In genomic region chr5:138279585-138280424, GRCm38 (mm10) we compare ENCODE assay signal across 8 mouse cellular contexts. TPM values are rescaled to one million over a fixed set of nuclear protein-coding genes. Genes with fewer than 3 reads are reported as not detected.
A peak's percentile ranks its signal among the peaks of the same experiment; 100 is the strongest.
DNase-seq lines count a peak whose midpoint lies in the region; ATAC-seq lines count a peak whose summit lies in the region.

TSS of gene Gm43720 (minus strand) at chr5:138279958.
TSS of gene Gpc2 (minus strand) at chr5:138280005.
TSS of gene Stag3 (plus strand) at chr5:138280240.

- H3K4me1 ChIP-seq in embryonic facial prominence, embryonic 10.5 days = peaks cover 49% of the 10 kb centered on the region
- peaks cover 27% of the 10 kb centered on the region for H3K4me1 ChIP-seq in intestine, embryonic 14.5 days (replicated peaks; ENCODE audit: control insufficient read depth, insufficient read depth, low read length)
- peaks cover 44% of the 10 kb centered on the region for H3K4me1 ChIP-seq in midbrain, embryonic 10.5 days

- ATAC-seq in intestine, embryonic 14.5 days (replicated peaks; ENCODE audit: low FRiP score, low TSS enrichment, low read depth) = peak; percentile 99

- peaks cover 39% of the 10 kb centered on the region for H3K36me3 ChIP-seq in embryonic facial prominence, embryonic 10.5 days (replicated peaks)
- H3K36me3 ChIP-seq in intestine, embryonic 14.5 days (ENCODE audit: control insufficient read depth, insufficient read depth, low read length) = peaks cover 12% of the 10 kb centered on the region
- peaks cover 39% of the 10 kb centered on the region for H3K36me3 ChIP-seq in midbrain, embryonic 10.5 days

- peaks cover 9% of the 10 kb centered on the region for H3K9me3 ChIP-seq in embryonic facial prominence, embryonic 10.5 days
- peaks cover 8% of the 10 kb centered on the region; the same call in 1 of the 2 replicates for H3K9me3 ChIP-seq in intestine, embryonic 14.5 days (ENCODE audit: control insufficient read depth, low read length)
- peaks cover 8% of the 10 kb centered on the region; the same call in 1 of the 2 replicates for H3K9me3 ChIP-seq in midbrain, embryonic 10.5 days (replicated peaks)

- peak within 1 kb of the TSS; percentile 80 for H3K4me2 ChIP-seq in intestine, embryonic 14.5 days (ENCODE audit: low read length)

- peak within 1 kb of the TSS; percentile 77 for H3K9ac ChIP-seq in intestine, embryonic 14.5 days (ENCODE audit: low read length)

- H3K27me3 ChIP-seq in embryonic facial prominence, embryonic 10.5 days (replicated peaks; ENCODE audit: low read depth, poor library complexity, severe bottlenecking) = peaks cover 18% of the 10 kb centered on the region
- H3K27me3 ChIP-seq in intestine, embryonic 14.5 days (replicated peaks; ENCODE audit: control insufficient read depth, insufficient read depth, low read length) = no peaks in the 10 kb centered on the region
- peaks cover 26% of the 10 kb centered on the region for H3K27me3 ChIP-seq in midbrain, embryonic 10.5 days (ENCODE audit: low read depth, poor library complexity, severe bottlenecking)

- peak; percentile 52 to 59 for DNase-seq in adrenal gland, postnatal 4 days (ENCODE audit: low spot score in 2 of 2)
- DNase-seq in embryonic facial prominence, embryonic 10.5 days (ENCODE audit: low spot score) = peak; percentile 100
- peak; percentile 65 to 86 for DNase-seq in gastrocnemius, postnatal 4 days (ENCODE audit: low spot score in 2 of 2)
- peak; percentile 97 for DNase-seq in intestine, embryonic 14.5 days (ENCODE audit: low spot score)
- peak; percentile 97 for DNase-seq in left cerebral cortex, postnatal 4 days
- DNase-seq in midbrain, embryonic 10.5 days (ENCODE audit: low spot score) = peak; percentile 99
- peak; percentile 77 for DNase-seq in right cerebral cortex, postnatal 25 days
- DNase-seq in urinary bladder, postnatal 4 days (ENCODE audit: low spot score in 2 of 2) = peak; percentile 88 to 90

- peak within 1 kb of the TSS; percentile 86 for H3K4me3 ChIP-seq in embryonic facial prominence, embryonic 10.5 days
- peak within 1 kb of the TSS; percentile 76 for H3K4me3 ChIP-seq in intestine, embryonic 14.5 days (ENCODE audit: low read depth, low read length)
- H3K4me3 ChIP-seq in midbrain, embryonic 10.5 days = peak within 1 kb of the TSS; percentile 66

- WGBS in embryonic facial prominence, embryonic 10.5 days = under 1% methylated on average over 56 of the region's 56 CpGs
- under 1% methylated on average over 56 of the region's 56 CpGs for WGBS in intestine, embryonic 14.5 days
- WGBS in midbrain, embryonic 10.5 days = under 1% methylated on average over 56 of the region's 56 CpGs

- H3K27ac ChIP-seq in embryonic facial prominence, embryonic 10.5 days (replicated peaks) = peak within 1 kb of the TSS; percentile 94
- no peak within 1 kb of the TSS for H3K27ac ChIP-seq in intestine, embryonic 14.5 days (ENCODE audit: low read depth)
- H3K27ac ChIP-seq in midbrain, embryonic 10.5 days (replicated peaks) = peak within 1 kb of the TSS; percentile 93

- intact Hi-C loops in left cerebral cortex, postnatal 4 days (cut with DNase I) = loop anchor here (5.0 kb wide), 1 partner anchor 162 kb away; the partner anchor contains the start of gene Zfp157

RNA-seq across cellular contexts. Expression of gene Gm43720, which starts in this region (rescaled TPM):
- total RNA-seq in adrenal gland, postnatal 4 days (2021) = not detected
- 0.11 TPM in 1 of 2 replicates, not detected in the other for polyA plus RNA-seq in embryonic facial prominence, embryonic 10.5 days (2016; fragmentation: Nextera tagmentation; extraction: Ambion mirVana)
- total RNA-seq in gastrocnemius, postnatal 4 days (2021) = not detected
- 0.12 and 0.17 TPM in 2 replicates for polyA plus RNA-seq in intestine, embryonic 14.5 days (2014; fragmentation: Nextera tagmentation; extraction: Ambion mirVana)
- total RNA-seq in left cerebral cortex, postnatal 4 days (2021) = under 1 TPM in 1 of 2 experiments, not detected in 1; 0.20 TPM
- 0.10 TPM in 2 replicates for polyA plus RNA-seq in midbrain, embryonic 10.5 days (2016; fragmentation: Nextera tagmentation; extraction: Ambion mirVana)

RNA-seq across cellular contexts. Expression of gene Gpc2, which starts in this region (rescaled TPM):
- 1 to 10 TPM; 3.5 to 6.7 TPM for total RNA-seq in adrenal gland, postnatal 4 days (2021)
- polyA plus RNA-seq in embryonic facial prominence, embryonic 10.5 days (2016; fragmentation: Nextera tagmentation; extraction: Ambion mirVana) = 48.1 TPM in 2 replicates
- 1 to 10 TPM; 1.7 to 3.0 TPM for total RNA-seq in gastrocnemius, postnatal 4 days (2021)
- polyA plus RNA-seq in intestine, embryonic 14.5 days (2014; fragmentation: Nextera tagmentation; extraction: Ambion mirVana) = 3.4 and 4.9 TPM in 2 replicates
- 100 to 1,000 TPM in 1 of 2 experiments, 10 to 100 TPM in 1; 86.4 to 104 TPM for total RNA-seq in left cerebral cortex, postnatal 4 days (2021)
- polyA plus RNA-seq in midbrain, embryonic 10.5 days (2016; fragmentation: Nextera tagmentation; extraction: Ambion mirVana) = 42.9 and 68.5 TPM in 2 replicates

RNA-seq across cellular contexts. Expression of gene Stag3, which starts in this region (rescaled TPM):
- 1 to 10 TPM in 1 of 2 experiments, under 1 TPM in 1; 0.53 to 1.5 TPM for total RNA-seq in adrenal gland, postnatal 4 days (2021)
- 5.5 and 6.2 TPM in 2 replicates for polyA plus RNA-seq in embryonic facial prominence, embryonic 10.5 days (2016; fragmentation: Nextera tagmentation; extraction: Ambion mirVana)
- 1 to 10 TPM in 1 of 2 experiments, under 1 TPM in 1; 0.54 to 1.4 TPM for total RNA-seq in gastrocnemius, postnatal 4 days (2021)
- 3.0 and 4.6 TPM in 2 replicates for polyA plus RNA-seq in intestine, embryonic 14.5 days (2014; fragmentation: Nextera tagmentation; extraction: Ambion mirVana)
- total RNA-seq in left cerebral cortex, postnatal 4 days (2021) = 1 to 10 TPM; 5.8 to 7.7 TPM
- 2.5 and 4.4 TPM in 2 replicates for polyA plus RNA-seq in midbrain, embryonic 10.5 days (2016; fragmentation: Nextera tagmentation; extraction: Ambion mirVana)

Comparison
In these comparisons a context has a peak if more than half of its experiments do, and no peak if none do; other contexts are left out.
1. RNA of gene Gpc2 (total RNA-seq): 86.4 to 104 TPM in left cerebral cortex, postnatal 4 days; 3.5 to 6.7 TPM in adrenal gland, postnatal 4 days and 1.7 to 3.0 TPM in gastrocnemius, postnatal 4 days; every median in the first group is over 10 times any median in the second.
2. Peak in every context shown above with its lines, with median percentiles within 50 percentile points of each other: DNase-seq and H3K4me3 ChIP-seq.